Mouse (Mus musculus): ENCODE measurements around the gene Tst. TPM values are rescaled to one million over a fixed set of nuclear protein-coding genes. Genes with fewer than 3 reads are reported as not detected.

The Tst gene
- polyA plus RNA-seq, 1 experiment: 4.8 TPM

DNA sequence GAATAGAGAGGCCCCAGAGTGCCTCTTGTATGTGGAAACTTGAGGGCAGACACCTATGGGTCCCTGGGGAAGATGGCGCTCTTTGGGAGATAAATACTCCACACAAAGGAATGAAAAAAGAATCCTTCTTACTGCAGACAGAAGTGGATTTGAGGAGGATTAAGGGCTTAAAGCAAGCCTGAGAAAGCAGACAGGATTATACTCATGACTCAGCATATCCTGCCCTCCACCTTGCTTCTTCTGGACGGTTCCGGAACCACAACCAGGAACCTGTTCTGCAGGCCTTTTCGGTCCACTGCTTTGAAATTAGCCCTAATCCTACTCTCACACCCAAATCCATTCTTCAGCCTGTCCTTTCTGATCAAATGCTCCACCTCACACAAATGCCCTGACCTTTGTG, 23.6 kb downstream of the Tst start:
- TF ChIP-seq GATA1 (IDR thresholded peaks at IDR 0.05; ENCODE audit: low read length): no peak

DNA sequence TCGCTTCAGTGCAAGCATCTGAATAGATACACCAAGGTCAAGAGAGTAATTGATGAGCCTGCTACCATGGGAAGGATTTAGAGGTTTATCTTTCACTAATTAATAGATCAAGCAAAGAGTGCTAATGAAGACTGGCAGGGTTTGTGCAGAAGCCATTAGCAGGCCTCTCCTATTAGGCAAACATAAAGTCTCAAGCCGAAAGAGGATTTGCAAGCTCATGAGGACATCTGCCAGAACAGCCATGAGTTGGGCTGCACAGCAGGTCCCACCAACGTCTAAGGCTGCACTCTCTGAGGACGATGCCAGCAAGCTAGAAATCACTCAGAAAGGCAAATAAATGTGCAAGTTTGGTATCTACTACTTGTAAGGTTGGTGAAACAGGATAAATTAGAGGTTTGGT, 25.0 kb downstream of the Tst start:
- TF ChIP-seq GATA1 (IDR thresholded peaks at IDR 0.05; ENCODE audit: low read length): no peak

DNA sequence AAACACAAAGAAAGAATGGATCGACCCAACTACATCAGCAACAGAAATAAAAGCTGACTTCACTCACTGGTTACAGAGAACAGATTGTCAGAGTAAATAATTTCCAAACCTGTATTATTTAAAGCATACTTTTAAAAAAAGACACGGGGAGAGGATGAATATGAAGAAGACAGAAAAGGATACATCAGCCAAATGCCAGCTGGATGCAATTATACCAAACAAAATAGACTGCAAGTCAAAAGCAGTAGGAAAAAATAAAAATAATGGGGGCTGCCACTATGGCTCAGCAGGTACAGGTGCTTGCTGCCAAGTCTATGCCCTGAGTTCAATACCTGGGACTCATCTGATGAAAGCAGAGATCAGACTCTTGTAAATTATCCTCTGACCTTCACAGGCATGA, 25.5 kb downstream of the Tst start:
- TF ChIP-seq GATA1 (IDR thresholded peaks at IDR 0.05; ENCODE audit: low read length): no peak

DNA sequence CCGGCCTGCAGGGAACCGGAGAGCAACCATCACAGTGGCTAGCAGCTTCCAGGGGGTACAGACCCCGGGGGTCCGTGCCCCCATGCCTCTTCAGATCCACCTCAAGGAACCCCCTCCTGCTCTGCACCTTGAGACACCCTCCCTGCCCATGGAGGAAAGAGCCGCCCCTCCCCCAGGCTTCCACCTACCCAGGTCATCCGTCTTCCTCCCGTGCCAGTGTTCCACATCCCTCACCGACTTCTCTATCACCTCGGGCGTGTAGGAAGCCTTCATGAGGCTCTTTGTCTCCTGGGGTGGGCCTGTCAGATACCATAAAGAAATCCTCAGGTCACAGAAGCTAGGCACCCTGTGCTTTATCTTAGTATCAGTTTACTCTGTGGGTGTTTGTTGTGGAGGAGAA, 27.2 kb downstream of the Tst start:
- no peak for TF ChIP-seq GATA1 (IDR thresholded peaks at IDR 0.05; ENCODE audit: low read length)

DNA sequence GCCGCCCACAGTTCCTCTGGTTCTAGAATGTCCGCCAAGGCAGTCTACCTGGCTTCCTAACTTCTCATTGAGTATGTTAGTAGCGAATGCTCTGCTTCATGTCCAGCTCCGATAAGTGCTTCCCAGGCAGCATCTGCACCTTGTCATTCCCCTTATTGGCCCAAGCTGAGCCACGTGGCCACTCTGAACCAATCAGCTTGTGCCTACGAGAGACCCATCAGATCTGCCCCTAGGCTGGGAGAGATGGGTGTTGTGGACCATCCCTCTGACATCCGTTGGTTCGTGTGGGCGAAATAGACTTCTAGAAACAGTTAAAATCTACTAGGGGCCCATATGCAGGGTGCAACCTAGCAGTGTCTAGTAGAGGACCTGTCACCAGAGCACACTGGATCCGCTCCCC, 27.8 kb downstream of the Tst start:
- no peak for TF ChIP-seq GATA1 (IDR thresholded peaks at IDR 0.05; ENCODE audit: low read length)

DNA sequence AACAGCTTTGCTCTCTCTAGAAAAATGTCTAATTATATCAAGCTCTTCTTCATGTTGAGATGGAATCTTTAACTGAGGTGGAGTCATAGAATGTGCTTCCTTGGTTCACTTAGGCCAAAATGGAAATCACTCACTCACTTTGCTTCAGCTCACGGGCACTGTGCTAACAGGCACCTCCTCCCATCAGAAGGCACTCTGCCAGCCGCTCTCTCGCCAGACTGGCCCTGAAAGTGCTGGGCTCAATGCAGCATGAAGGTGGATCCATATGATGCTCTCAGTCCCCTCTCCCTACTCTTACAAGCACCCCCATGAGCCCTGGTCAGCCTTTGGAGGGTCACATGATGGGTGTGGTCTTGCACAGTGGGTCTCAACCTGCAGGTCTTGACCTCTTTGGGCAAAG, 31.5 kb downstream of the Tst start:
- TF ChIP-seq GATA1 (IDR thresholded peaks at IDR 0.05; ENCODE audit: low read length): no peak

DNA sequence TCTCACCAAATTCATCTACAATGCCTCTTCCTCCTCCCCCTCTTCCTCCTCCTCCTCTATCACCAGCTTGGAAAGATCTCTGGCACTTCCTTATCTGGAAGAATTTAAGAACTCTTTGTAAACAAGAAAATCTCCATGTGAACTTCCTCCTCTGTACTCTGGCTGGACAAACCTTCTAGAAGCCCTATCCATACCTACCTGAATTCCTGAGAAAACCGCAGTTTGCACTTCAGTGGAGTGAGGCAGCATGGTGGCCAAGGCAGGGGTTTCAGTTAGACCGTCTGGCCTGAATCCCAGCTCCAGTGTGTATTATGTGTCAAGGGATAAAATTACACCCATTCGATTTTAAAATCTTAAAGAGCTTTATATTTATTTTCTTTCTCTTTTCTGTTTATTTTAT, 32.9 kb downstream of the Tst start:
- no peak for TF ChIP-seq GATA1 (IDR thresholded peaks at IDR 0.05; ENCODE audit: low read length)

DNA sequence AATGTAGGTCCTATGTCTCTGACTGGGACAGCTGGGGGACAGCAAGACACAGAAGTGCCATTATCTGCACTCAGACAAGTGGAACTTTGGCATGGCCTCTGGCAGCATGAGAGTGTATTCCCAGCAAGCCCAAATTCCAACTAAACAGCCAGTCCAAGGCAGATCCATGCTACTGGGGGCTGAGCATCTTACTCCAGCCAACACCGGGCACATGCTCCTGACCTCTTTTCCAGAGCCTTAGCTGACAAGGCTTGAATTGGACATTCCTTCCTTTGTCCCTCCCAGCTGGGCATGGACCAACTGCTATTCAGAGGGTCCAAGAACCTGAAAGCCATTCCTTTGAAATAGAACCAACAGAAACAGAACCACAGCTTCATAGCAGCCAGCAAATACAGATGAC, 36.1 kb downstream of the Tst start:
- TF ChIP-seq GATA1 (IDR thresholded peaks at IDR 0.05; ENCODE audit: low read length): no peak

DNA sequence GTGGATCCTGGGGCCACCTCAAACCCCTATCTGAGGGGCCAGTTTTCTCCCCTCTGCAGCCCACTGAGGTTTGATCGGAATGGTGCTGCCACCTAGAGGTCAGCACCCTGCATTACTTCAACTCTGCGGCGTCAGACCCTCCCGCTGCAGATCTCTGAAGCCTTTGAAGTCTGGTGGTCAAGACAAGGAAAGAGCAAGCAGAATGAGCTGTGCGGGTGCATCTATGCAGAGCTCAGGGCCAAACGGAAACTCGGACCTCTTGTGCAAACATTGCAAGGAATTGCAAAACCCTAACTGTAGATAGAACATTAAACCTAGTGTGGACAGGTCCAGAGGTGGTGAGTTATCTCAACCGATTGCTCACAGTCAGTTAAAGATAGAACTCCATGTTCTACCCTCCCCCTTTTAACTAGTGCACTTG, 36.8 kb downstream of the Tst start:
- TF ChIP-seq GATA1 (IDR thresholded peaks at IDR 0.05; ENCODE audit: low read length): no peak

DNA sequence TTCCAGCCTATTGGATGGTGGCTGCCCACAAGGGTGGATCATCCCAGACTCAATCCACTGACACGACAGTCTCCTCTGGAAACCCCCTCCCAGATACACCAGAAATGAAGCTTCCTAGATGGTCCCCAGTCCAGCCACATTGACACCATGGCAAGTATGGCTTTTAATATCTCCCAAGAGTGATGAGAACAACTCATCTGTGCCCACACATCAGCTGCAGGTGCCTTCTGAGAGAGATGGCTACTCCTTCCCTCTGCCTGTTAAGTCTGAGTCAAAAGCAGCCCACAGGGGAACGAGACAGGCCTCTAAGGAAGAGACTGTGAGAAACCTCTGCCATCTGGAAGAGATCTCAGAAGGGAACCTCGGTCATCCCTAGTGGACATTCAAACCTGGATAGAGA, 37.9 kb downstream of the Tst start:
- no peak for TF ChIP-seq GATA1 (IDR thresholded peaks at IDR 0.05; ENCODE audit: low read length)

DNA sequence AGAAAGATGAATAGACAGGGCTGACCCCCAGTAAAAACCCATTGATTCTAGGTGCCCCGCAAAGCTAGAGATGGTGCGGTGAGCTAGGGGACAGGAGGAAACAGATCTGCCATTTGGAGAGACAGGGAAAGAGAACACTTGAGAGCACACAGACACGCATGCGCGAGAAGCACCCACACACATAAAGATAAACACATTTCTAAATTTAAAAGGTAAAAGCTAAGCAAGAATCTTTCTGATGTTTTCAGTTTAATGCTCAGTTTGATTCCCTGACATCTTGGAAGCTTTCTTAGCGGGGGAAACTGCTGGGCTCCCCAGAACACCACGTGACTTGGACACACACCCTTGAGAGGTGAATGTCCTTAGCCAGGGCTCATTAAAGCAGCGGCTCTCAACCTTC, 38.8 kb downstream of the Tst start:
- TF ChIP-seq GATA1 (IDR thresholded peaks at IDR 0.05; ENCODE audit: low read length): no peak

DNA sequence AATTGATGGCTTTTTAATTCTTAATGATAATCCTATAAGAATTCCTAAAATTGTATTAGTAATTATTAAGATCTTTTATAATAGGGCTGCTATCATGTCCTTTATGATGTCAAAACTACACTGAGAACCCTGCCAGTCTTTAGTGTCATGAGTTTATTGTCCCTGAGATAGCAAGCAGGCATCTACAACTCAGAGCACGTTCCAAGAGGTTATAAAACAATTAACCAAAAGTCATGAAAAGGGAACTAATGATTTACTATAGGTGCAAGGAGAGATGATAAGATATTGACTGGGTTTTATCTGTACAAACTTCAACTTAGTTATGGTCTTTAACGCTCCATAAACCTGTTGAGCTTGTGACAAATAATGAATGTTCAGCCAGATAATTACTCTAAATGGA, 39.8 kb downstream of the Tst start:
- TF ChIP-seq GATA1 (IDR thresholded peaks at IDR 0.05; ENCODE audit: low read length): no peak

DNA sequence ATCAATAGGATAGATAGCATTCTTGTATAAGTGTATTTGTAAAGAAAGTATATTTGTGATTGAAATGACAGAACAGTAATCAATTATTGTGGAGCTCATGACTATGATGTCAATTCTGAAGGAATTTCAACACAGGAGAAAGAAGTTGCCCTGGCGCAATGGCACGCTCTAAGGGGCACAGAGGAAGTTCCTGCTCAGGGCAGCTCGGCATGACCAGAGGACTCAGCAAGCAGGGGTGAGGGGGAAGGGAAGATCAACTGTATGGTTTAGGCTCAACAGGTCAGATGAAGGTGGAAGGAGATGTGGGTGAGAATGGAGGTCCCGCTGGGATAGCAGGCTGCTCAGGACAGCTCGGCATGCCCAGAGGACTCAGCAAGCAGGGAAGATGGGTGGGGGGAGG, 50.2 kb downstream of the Tst start:
- TF ChIP-seq GATA1 (IDR thresholded peaks at IDR 0.05; ENCODE audit: low read length): no peak

DNA sequence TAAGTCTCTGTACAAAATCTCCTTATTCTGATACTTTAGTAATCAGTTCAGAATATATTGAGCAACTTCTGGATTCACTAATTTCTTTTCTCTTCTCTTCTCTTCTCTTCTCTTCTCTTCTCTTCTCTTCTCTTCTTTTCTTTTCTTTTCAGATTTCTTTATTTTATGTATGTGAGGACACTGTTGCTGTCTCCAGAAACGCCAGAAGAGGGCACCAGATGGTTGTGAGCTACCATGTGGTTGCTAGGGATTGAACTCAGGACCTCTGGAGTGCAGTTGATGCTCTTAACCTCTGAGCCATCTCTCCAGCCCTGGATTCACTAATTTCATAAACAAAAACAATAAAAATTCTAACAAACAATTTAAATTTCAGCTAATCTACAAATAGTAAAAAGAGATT, 50.7 kb downstream of the Tst start:
- TF ChIP-seq GATA1 (IDR thresholded peaks at IDR 0.05; ENCODE audit: low read length): no peak

DNA sequence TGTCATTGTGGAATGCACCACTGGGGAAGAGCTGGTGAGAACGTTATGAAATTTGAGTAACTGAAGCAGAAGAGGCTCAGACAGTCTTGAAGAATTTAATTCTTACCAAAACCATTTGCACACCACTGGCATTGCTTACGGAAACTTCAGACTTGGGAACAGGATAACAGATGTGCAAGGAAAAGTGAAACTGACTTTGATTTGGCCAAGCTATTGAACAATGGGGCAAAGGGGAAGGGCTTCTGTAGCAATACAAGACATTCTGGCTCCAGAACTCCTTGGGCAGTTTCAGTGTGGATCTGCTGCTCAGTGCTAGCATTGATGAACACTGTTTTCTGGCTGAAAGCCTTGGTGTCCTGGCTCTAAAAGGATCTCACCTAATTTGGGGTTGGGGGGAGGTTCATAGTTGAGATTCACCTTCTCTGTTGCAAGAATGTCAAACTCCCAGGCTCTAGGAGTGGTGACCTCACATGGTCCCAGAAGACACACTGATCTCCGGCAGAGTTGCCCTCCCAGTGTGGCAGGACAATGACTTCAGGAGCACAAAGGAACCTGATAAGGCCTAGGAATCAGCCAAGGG, 54.0 kb downstream of the Tst start:
- no peak for TF ChIP-seq GATA1 (IDR thresholded peaks at IDR 0.05; ENCODE audit: low read length)

Other genes with a start within 250 kb of the Tst start
- 126 and 153 TPM in 2 replicates for gene Ift27, start 231.8 kb downstream of the Tst start, polyA plus RNA-seq (2012)
- gene Pvalb, start 199.5 kb downstream of the Tst start, polyA plus RNA-seq (2012): not detected in 2 replicates
- gene Ncf4, start 161.1 kb downstream of the Tst start, polyA plus RNA-seq (2012): 0.10 and 1.4 TPM in 2 replicates
- gene Csf2rb2, start 100.2 kb downstream of the Tst start, polyA plus RNA-seq (2012): 1.8 and 2.3 TPM in 2 replicates
- gene Csf2rb, start 80.2 kb downstream of the Tst start, polyA plus RNA-seq (2012): 14.2 and 25.8 TPM in 2 replicates
- gene Tex33, start 10.0 kb downstream of the Tst start, polyA plus RNA-seq (2012): not detected in 2 replicates
- 123 and 135 TPM in 2 replicates for gene Mpst, start 509 bp upstream of the Tst start, polyA plus RNA-seq (2012)
- gene Kctd17, start 22.7 kb upstream of the Tst start, polyA plus RNA-seq (2012): not detected in 2 replicates
- not detected in 2 replicates for gene Tmprss6, start 62.7 kb upstream of the Tst start, polyA plus RNA-seq (2012)
- gene Il2rb, start 89.4 kb upstream of the Tst start, polyA plus RNA-seq (2012): not detected in 2 replicates
- gene C1qtnf6, start 125.5 kb upstream of the Tst start, polyA plus RNA-seq (2012): 0.03 and 0.04 TPM in 2 replicates
- gene Sstr3, start 138.8 kb upstream of the Tst start, polyA plus RNA-seq (2012): not detected in 2 replicates
- 435 and 659 TPM in 2 replicates for gene Rac2, start 166.9 kb upstream of the Tst start, polyA plus RNA-seq (2012)
- 0.37 and 0.53 TPM in 2 replicates for gene Cyth4, start 191.1 kb upstream of the Tst start, polyA plus RNA-seq (2012)

All from G1E-ER4 (cell line).